Mouse (Mus musculus): ENCODE measurements around the gene Gnao1.

DNA sequence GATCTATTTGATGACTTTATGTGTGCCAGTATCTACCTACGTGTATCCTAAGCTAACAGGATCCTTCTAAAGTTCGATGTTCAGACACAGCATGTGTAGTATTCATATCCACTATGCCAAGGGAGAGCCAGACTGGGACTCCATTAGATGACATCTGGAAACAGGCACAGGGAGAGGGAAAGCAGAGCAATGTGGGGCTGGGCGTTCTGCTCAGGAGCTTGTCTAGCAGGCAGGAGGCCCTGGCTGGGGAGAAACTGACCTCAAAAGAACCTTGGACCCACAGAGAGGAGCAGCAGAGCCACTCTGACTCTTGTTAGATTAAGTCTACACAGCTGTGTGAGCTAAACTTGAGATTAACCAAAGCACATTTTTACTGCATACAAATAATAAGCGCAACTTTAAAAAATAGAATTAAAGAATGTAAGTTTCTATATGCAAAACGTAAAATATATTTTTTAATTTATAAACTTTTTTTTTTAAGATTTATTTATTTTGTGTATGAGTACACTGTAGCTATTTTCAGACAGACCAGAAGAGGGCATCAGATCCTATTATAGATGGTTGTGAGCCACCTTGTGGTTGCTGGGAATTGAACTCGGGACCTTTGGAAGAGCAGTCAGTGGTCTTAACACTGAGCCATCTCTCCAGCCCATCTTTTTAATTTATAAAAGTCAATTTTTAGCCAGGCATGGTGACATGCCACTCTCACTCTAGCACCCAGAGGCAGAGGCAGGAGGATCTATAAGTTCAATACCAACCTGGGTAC lies 166.9 kb downstream of the Gnao1 start:
- TF ChIP-seq POLR2A (IDR thresholded peaks at IDR 0.05; ENCODE audit: control insufficient read depth, extremely low read depth, insufficient read depth, low read length, poor library complexity) (no peak), CTCF (IDR thresholded peaks at IDR 0.05; ENCODE audit: borderline replicate concordance, control insufficient read depth, extremely low read depth, insufficient read depth, low read length, poor library complexity) (no peak)

Measured in thymus, adult 2 months (tissue).